ENCODE assay signal across 20 mouse cellular contexts in the genomic region with DNA sequence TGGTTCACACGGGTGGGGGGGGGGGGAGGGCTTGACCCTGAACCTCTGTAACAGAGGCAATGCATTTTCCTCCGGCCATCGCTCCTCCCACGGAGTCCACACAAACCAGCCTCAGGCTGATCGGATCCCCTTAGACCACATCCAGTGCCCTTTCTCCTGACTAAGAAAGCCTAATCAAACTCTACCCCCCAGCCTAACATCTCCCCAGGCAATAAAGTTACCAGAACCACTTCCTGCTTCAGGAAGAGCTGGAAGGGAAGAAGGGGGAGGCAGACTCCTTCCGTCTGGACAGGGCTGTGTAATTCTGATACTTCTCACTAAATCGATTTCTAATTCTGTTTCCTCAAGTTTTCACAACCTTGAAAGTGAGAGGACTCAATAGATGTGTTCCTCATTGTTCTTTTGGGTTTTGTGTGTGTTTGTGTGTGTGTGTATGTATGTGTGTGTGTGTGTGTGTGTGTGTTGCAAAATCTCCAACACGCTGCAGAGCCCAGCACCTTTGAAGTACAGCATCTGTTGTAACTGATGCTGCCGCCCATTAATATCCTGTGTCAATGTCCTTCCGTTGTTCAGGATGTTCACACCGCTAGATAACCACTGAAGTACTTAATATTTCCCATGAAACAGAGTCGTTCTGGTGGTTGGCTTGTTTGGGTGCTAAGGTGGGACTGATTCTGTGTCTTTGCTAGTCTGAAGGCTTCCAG. TPM values are rescaled to one million over a fixed set of nuclear protein-coding genes. Genes with fewer than 3 reads are reported as not detected.
DNase-seq lines count a peak whose midpoint lies in the region; ATAC-seq and TF ChIP-seq lines count a peak whose summit lies in the region.
"Had no signal": no experiment of that assay in that cellular context is flagged by ENCODE, and none has a peak within 500 bp of the region (broad histone marks: within the 10 kb centered on the region; RNA-seq: fewer than 3 reads in every experiment).

No protein-coding gene starts in this region.

- no peak for TF ChIP-seq EP300 in liver, embryonic 14.5 days (IDR thresholded peaks at IDR 0.05; ENCODE audit: low read depth)

- H3K4me1 ChIP-seq in kidney, postnatal 0 days (replicated peaks; ENCODE audit: insufficient read depth, low read length) = no peaks in the 10 kb centered on the region
- peaks cover 0 to 6% of the 10 kb centered on the region in 2 experiments; a peak in 2 of 4 replicates for H3K4me1 ChIP-seq in liver, embryonic 14.5 days (replicated peaks; ENCODE audit: control insufficient read depth in 2 of 2, insufficient read depth in 2 of 2, low read length in 1 of 2)
- H3K4me1 ChIP-seq: lung, embryonic 15.5 days had no signal

- WGBS in kidney, postnatal 0 days = 29% methylated on average over 12 of the region's 12 CpGs
- 21% methylated on average over 12 of the region's 12 CpGs for WGBS in liver, embryonic 14.5 days (ENCODE audit: insufficient replicate concordance)

- no peak overlapping the region for H3K9ac ChIP-seq in kidney, postnatal 0 days (ENCODE audit: low read depth, low read length)
- no peak overlapping the region for H3K9ac ChIP-seq in liver, embryonic 14.5 days (replicated peaks)
- H3K9ac ChIP-seq: lung, embryonic 15.5 days had no signal

- H3K4me2 ChIP-seq in kidney, postnatal 0 days (ENCODE audit: low read length) = no peak overlapping the region
- no peak overlapping the region for H3K4me2 ChIP-seq in liver, embryonic 14.5 days (ENCODE audit: low read depth)
- H3K4me2 ChIP-seq: lung, embryonic 15.5 days had no signal

- DNase-seq in kidney, postnatal 0 days (ENCODE audit: low spot score) = peak; percentile 16
- no peak for DNase-seq in kidney, adult 8-10 months
- no peak for DNase-seq in liver, embryonic 14.5 days (ENCODE audit: low read depth in 3 of 3, low spot score in 3 of 3)
- DNase-seq in right cerebral cortex, postnatal 10 days (ENCODE audit: low spot score in 2 of 2) = no peak
- no peak for DNase-seq in retina, postnatal 1 day
- DNase-seq: cerebellum, adult 9-11 months; embryo, embryonic 11 days; heart, postnatal 14 days; kidney, adult 2 months; layer of hippocampus, postnatal 36 days; left cerebral cortex, postnatal 4 days; thymus, postnatal 14 days had no signal

- ATAC-seq in kidney, postnatal 0 days (replicated peaks; ENCODE audit: low FRiP score, low read depth) = 0 out of 2 replicates have a peak, but pooled peaks have one; percentile 21
- ATAC-seq in granulocyte monocyte progenitor cell, adult 5-6 weeks (replicated peaks; ENCODE audit: poor library complexity, severe bottlenecking) = peak; percentile 83
- ATAC-seq in liver, embryonic 14.5 days (ENCODE audit: insufficient read depth) = peak; percentile 28; the same call in 1 of the 2 replicates
- ATAC-seq in neutrophil, adult 5-6 weeks (ENCODE audit: extremely low read depth, insufficient number of reproducible peaks, low FRiP score, poor library complexity, severe bottlenecking) = 0 out of 2 replicates have a peak, but pooled peaks have one; percentile 11
- ATAC-seq: CD4-positive, CD25-positive, alpha-beta regulatory T cell, adult 4 months; forebrain, embryonic 14.5 days; hindbrain, postnatal 0 days; midbrain, embryonic 16.5 days had no signal

- no peak overlapping the region for H3K4me3 ChIP-seq in kidney, postnatal 0 days (replicated peaks; ENCODE audit: low read depth, low read length)
- no peak overlapping the region for H3K4me3 ChIP-seq in liver, embryonic 14.5 days (ENCODE audit: insufficient read depth in 1 of 2, low read depth in 2 of 2, low read length in 2 of 2)
- H3K4me3 ChIP-seq: lung, embryonic 15.5 days had no signal

- no peak for TF ChIP-seq CTCF in kidney, postnatal 0 days (IDR thresholded peaks at IDR 0.05; ENCODE audit: low read depth)
- no peak for TF ChIP-seq CTCF in liver, embryonic 14.5 days (IDR thresholded peaks at IDR 0.05; ENCODE audit: low read depth)

- H3K9me3 ChIP-seq in kidney, postnatal 0 days (replicated peaks; ENCODE audit: low read length) = no peaks in the 10 kb centered on the region
- no peaks in the 10 kb centered on the region for H3K9me3 ChIP-seq in liver, embryonic 14.5 days (ENCODE audit: control insufficient read depth, low read length)
- H3K9me3 ChIP-seq: G1E; lung, embryonic 15.5 days had no signal

- no peak overlapping the region for H3K27ac ChIP-seq in kidney, postnatal 0 days
- no peak overlapping the region for H3K27ac ChIP-seq in liver, embryonic 14.5 days
- H3K27ac ChIP-seq: hindbrain, postnatal 0 days; lung, embryonic 15.5 days had no signal

- 0 out of 2 replicates have a peak, but pooled peaks cover 7% of the 10 kb centered on the region for H3K36me3 ChIP-seq in kidney, postnatal 0 days (ENCODE audit: insufficient read depth, low read length)
- H3K36me3 ChIP-seq in liver, embryonic 14.5 days (replicated peaks; ENCODE audit: control insufficient read depth, insufficient read depth, low read depth) = peaks cover 14% of the 10 kb centered on the region

- no peaks in the 10 kb centered on the region for H3K27me3 ChIP-seq in kidney, postnatal 0 days (ENCODE audit: insufficient read depth, low read length)
- H3K27me3 ChIP-seq in liver, embryonic 14.5 days (ENCODE audit: control insufficient read depth, insufficient read depth, low read length) = no peaks in the 10 kb centered on the region
- H3K27me3 ChIP-seq: lung, embryonic 15.5 days had no signal

RNA-seq across cellular contexts. Expression of a gene that starts 43.0 kb away (rescaled TPM):
- polyA plus RNA-seq in kidney, postnatal 0 days (2015; fragmentation: Nextera tagmentation; extraction: Ambion mirVana) = 10.9 and 11.6 TPM in 2 replicates
- total RNA-seq in granulocyte monocyte progenitor cell, adult 5-6 weeks (2014; fragmentation: Nextera tagmentation) = 7.5 and 12.5 TPM in 2 replicates
- total RNA-seq in granulocyte monocyte progenitor cell, adult 5-6 weeks (2017) = 5.0 and 5.8 TPM in 2 replicates
- 1.7 and 1.9 TPM in 2 replicates for polyA plus RNA-seq in liver, embryonic 14.5 days (2012; rRNA removed)
- polyA plus RNA-seq in liver, embryonic 14.5 days (2014; fragmentation: Nextera tagmentation; extraction: Ambion mirVana) = 7.1 and 8.6 TPM in 2 replicates
- not detected in 2 replicates for total RNA-seq in neutrophil, adult 5-6 weeks (2017)

Comparison
In these comparisons a context has a peak if more than half of its experiments do, and no peak if none do; other contexts are left out.
1. ATAC-seq: peak in every context shown above with its lines; median percentile 83 in granulocyte monocyte progenitor cell, adult 5-6 weeks; 28 in liver, embryonic 14.5 days; 21 in kidney, postnatal 0 days; 11 in neutrophil, adult 5-6 weeks.